Mouse (Mus musculus) R1 (cell line): ENCODE data around the gene 9130204L05Rik.

Experiments used
- DNase-seq: peaks from one replicate; pipeline ENCODE4 v3.0.0-alpha.2; 2018; ENCODE audit warnings: low read depth, low spot score

Gene 9130204L05Rik

DNA sequence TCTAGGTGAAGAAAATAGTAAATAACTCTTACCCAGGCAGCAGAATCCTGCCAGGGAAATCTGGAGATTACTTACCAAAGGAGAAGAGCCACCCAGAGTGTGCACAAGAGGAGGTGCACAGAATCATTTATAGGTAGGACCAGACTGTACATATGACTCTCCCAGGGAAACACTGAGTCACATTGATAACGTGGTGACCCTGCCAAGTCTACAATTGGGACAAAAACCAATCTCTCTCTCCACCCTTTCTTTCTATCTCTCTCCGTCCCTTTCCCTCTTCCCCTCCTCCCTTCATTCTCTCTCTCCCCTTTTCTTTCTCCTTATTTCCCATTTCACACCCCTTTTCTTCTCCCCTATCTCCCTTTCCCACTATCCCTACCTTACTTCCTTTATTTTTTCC is at the start of gene 9130204L05Rik:
TSS of gene 9130204L05Rik (minus strand) at position 101 of the 400 bp plus-strand sequence.
- DNase-seq = no peak

DNA sequence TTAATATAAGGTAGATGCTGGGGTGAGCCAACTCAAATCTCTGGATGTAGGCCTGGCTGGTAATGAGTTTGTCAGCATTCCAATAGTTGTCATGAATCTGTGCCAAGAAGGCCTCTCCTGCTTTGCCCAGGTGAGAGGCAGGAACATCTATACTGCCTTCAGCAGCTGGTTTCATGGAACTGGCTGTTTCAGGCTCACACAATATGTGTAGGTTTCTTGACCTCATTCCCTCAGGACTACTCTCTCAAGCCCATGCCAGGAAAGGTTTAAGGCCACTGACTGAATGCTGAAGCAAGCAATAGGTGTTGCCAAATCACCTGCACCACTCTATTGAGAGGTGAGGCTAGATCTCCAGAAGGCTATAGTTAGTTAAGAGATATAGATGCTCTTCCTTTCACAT is 18.1 kb upstream of the 9130204L05Rik start:
- DNase-seq = no peak

DNA sequence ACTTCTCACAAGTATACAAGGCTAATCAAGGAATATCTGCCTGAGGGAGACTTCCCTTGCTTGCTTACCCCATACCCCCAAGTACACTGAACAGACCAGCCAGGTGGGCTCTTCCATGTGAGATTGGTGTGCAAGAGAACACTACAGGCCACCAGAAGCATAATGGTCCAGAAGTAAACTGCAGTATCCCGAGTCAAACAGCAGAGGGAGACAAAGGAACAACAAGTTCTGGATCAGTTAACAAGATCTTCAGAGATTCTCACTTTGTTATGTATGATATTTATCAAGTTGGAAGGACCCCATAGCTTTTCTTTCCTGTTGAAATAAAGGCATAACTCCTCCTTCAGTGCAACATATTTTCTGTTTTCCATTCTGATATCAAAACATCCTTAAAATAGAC is 31.4 kb downstream of the 9130204L05Rik start:
- peak; percentile 71 for DNase-seq

DNA sequence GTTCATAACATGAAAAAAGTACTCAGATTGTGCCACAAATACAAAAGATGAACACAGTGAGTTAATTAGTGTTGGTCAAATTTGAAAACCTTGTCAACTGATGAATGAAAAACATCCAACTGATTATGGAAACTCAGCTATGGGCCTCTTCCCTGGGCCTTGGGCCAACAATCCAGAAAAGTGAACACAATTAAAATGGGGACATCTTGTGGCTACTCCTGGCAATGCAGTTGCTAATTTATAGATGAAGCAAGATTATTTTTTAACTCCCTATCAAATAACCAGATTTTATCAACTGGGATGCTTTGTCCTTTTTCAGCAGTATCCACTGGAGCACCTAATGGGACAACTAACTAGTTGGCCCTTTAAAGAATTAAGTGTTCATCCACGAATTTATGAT is 37.9 kb downstream of the 9130204L05Rik start:
- DNase-seq = peak; percentile 35
